Mouse (Mus musculus): Measurements from ENCODE around the gene Slc39a2. TPM values are rescaled to one million over a fixed set of nuclear protein-coding genes. Genes with fewer than 3 reads are reported as not detected.
A peak's percentile ranks its signal among the peaks of the same experiment; 100 is the strongest.
"Not testable (repeated sequence)": the region's sequence is repeated elsewhere in the genome, so short reads cannot be mapped to it uniquely, and the experiment has no call there.

The Slc39a2 gene
- polyA plus RNA-seq, 1 experiment from 2014 or later = 0.65 TPM

- H3K4me3 ChIP-seq; H3K27me3 ChIP-seq (ENCODE audit: low read depth, poor library complexity, severe bottlenecking); H3K9me3 ChIP-seq (replicated peaks); H3K27ac ChIP-seq (replicated peaks); DNase-seq (ENCODE audit: low spot score); H3K4me1 ChIP-seq; H3K36me3 ChIP-seq: not testable (repeated sequence)
- WGBS = 93% methylated on average over 11 of the region's 11 CpGs
These were observed 34.2 kb downstream of the Slc39a2 start for GRCm38 (mm10) chr14:51926930-51927329.

DNA sequence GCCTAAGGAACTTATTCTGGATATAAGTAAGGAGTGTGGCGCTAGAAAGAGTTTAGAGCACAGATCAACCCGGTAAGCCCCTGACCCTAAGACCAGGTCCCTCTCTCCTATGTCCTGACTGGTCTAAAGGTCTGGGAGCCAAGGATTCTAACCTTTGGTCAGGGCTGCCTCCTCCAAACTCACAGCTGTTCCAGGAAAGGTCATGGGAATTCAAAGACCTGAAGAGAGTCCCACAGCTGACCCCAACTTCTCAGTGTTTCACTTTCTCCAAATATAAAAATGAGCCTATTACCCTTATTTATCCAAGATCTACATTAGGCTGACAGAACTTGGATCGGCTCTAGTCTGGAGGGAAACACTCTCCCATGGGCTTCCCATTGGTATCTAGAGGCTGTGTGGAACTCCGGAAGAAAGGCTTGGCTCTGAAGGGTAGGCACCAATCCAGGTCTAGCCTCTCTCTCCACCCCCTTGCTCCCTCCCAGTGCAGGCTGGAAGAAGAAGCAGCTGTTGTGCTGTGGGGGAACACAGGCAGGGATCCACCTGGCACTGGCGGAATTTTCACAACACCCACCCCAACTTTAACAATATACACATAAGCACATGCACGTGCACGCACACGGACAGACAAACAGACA lies 36.7 kb downstream of the Slc39a2 start:
- Histone ChIP-seq H3K27me3 (ENCODE audit: low read depth, poor library complexity, severe bottlenecking) (no peaks in the 10 kb centered on the region), H3K4me3 (no peak overlapping the region), H3K4me1 (no peaks in the 10 kb centered on the region), H3K27ac (replicated peaks) (no peak overlapping the region), H3K9me3 (replicated peaks) (no peaks in the 10 kb centered on the region), H3K36me3 (no peaks in the 10 kb centered on the region)
- DNase-seq (ENCODE audit: low spot score) = no peak
- WGBS = 89% methylated on average over 8 of the region's 8 CpGs

- H3K4me1 ChIP-seq = no peaks in the 10 kb centered on the region
- H3K4me3 ChIP-seq = no peak overlapping the region
- H3K27me3 ChIP-seq (ENCODE audit: low read depth, poor library complexity, severe bottlenecking) = no peaks in the 10 kb centered on the region
- no peaks in the 10 kb centered on the region for H3K36me3 ChIP-seq
- no peak for DNase-seq (ENCODE audit: low spot score)
- H3K27ac ChIP-seq (replicated peaks) = no peak overlapping the region
- WGBS = 74% methylated on average over 9 of the region's 9 CpGs
- no peaks in the 10 kb centered on the region for H3K9me3 ChIP-seq (replicated peaks)
These were observed 37.3 kb downstream of the Slc39a2 start for GRCm38 (mm10) chr14:51929968-51930367.

GRCm38 (mm10) chr14:51930824-51931223 lies 38.1 kb downstream of the Slc39a2 start:
- DNase-seq (ENCODE audit: low spot score) = peak; percentile 51
- no peaks in the 10 kb centered on the region for H3K9me3 ChIP-seq (replicated peaks)
- H3K4me3 ChIP-seq = no peak overlapping the region
- no peak overlapping the region for H3K27ac ChIP-seq (replicated peaks)
- 42% methylated on average over 5 of the region's 5 CpGs for WGBS
- no peaks in the 10 kb centered on the region for H3K27me3 ChIP-seq (ENCODE audit: low read depth, poor library complexity, severe bottlenecking)
- no peaks in the 10 kb centered on the region for H3K36me3 ChIP-seq
- no peaks in the 10 kb centered on the region for H3K4me1 ChIP-seq

- Histone ChIP-seq H3K27me3 (ENCODE audit: low read depth, poor library complexity, severe bottlenecking) (no peaks in the 10 kb centered on the region), H3K4me3 (no peak overlapping the region), H3K36me3 (no peaks in the 10 kb centered on the region), H3K9me3 (replicated peaks) (no peaks in the 10 kb centered on the region), H3K27ac (replicated peaks) (no peak overlapping the region), H3K4me1 (no peaks in the 10 kb centered on the region)
- no peak for DNase-seq (ENCODE audit: low spot score)
- WGBS = 82% methylated on average over 10 of the region's 10 CpGs
These were observed 39.7 kb downstream of the Slc39a2 start for GRCm38 (mm10) chr14:51932092-51933020.

DNA sequence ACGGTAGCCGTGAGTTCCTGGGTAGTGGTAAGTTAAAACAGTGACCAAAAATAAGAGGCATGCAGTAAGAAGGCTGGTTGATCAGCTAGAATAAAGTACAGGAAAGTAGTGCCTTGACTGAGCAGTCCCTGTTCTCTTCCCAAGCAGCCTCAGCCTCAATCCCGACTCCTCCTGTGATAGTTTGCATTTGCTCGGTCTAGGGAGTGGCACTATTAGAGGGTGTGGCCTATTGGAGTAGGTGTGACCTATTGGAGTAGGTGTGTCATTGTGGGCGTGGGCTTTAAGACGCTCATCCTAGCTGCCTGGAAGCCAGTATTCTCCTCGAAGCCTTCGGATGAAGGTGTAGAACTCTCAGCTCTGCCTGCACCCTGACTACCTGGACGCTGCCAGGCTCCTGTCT lies 46.3 kb downstream of the Slc39a2 start:
- peaks cover 13% of the 10 kb centered on the region for H3K4me1 ChIP-seq
- H3K27ac ChIP-seq (replicated peaks) = no peak overlapping the region
- no peaks in the 10 kb centered on the region for H3K27me3 ChIP-seq (ENCODE audit: low read depth, poor library complexity, severe bottlenecking)
- H3K4me3 ChIP-seq = no peak overlapping the region
- no peak for DNase-seq (ENCODE audit: low spot score)
- WGBS = 88% methylated on average over 9 of the region's 9 CpGs
- H3K36me3 ChIP-seq = no peaks in the 10 kb centered on the region
- no peaks in the 10 kb centered on the region; the same call in 1 of the 2 replicates for H3K9me3 ChIP-seq (replicated peaks)

- H3K27ac ChIP-seq (replicated peaks) = 0 out of 2 replicates have a peak overlapping the region, but pooled peaks have one; percentile 19
- H3K4me3 ChIP-seq = no peak overlapping the region
- no peaks in the 10 kb centered on the region for H3K36me3 ChIP-seq
- peaks cover 13% of the 10 kb centered on the region for H3K4me1 ChIP-seq
- no peaks in the 10 kb centered on the region for H3K27me3 ChIP-seq (ENCODE audit: low read depth, poor library complexity, severe bottlenecking)
- 50% methylated on average over 8 of the region's 8 CpGs for WGBS
- H3K9me3 ChIP-seq (replicated peaks) = no peaks in the 10 kb centered on the region; the same call in 1 of the 2 replicates
- no peak for DNase-seq (ENCODE audit: low spot score)
These were observed 48.4 kb downstream of the Slc39a2 start for GRCm38 (mm10) chr14:51940944-51941560.

DNA sequence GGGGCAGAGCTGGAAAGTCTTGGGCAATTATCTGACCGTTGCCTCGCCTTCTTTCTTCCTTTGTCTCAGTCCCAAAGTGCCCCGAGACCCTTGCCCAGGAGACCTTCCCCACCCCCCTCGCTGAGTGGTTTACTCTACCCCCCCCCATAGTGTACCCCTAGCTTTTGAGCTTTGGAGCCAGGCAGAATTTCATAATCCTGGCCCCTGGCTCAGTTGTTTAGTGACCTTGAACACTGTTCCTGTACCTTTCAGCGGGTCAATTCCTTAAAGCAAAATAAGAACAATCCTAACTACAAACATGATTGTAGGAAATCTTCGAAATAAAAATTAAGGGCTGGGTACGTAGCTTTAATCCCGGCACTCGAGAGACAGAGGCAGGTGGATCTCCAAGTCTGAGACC lies 48.9 kb downstream of the Slc39a2 start:
- H3K4me1 ChIP-seq = peaks cover 13% of the 10 kb centered on the region
- H3K36me3 ChIP-seq = no peaks in the 10 kb centered on the region
- H3K27me3 ChIP-seq (ENCODE audit: low read depth, poor library complexity, severe bottlenecking) = no peaks in the 10 kb centered on the region
- no peaks in the 10 kb centered on the region; the same call in 1 of the 2 replicates for H3K9me3 ChIP-seq (replicated peaks)
- WGBS = 61% methylated on average over 9 of the region's 9 CpGs
- 0 out of 2 replicates have a peak overlapping the region, but pooled peaks have one; percentile 19 for H3K27ac ChIP-seq (replicated peaks)
- H3K4me3 ChIP-seq = no peak overlapping the region
- DNase-seq (ENCODE audit: low spot score) = no peak

- Histone ChIP-seq H3K27me3 (ENCODE audit: low read depth, poor library complexity, severe bottlenecking) (no peaks in the 10 kb centered on the region), H3K9me3 (replicated peaks) (no peaks in the 10 kb centered on the region; the same call in 1 of the 2 replicates), H3K4me1 (peaks cover 13% of the 10 kb centered on the region), H3K4me3 (no peak overlapping the region), H3K36me3 (no peaks in the 10 kb centered on the region), H3K27ac (replicated peaks) (no peak overlapping the region)
- 80% methylated on average over 7 of the region's 7 CpGs for WGBS
- no peak for DNase-seq (ENCODE audit: low spot score)
These were observed 49.5 kb downstream of the Slc39a2 start for GRCm38 (mm10) chr14:51942236-51942635.

- no peak for DNase-seq (ENCODE audit: low spot score)
- 89% methylated on average over 6 of the region's 6 CpGs for WGBS
- no peak overlapping the region for H3K4me3 ChIP-seq
- no peaks in the 10 kb centered on the region for H3K27me3 ChIP-seq (ENCODE audit: low read depth, poor library complexity, severe bottlenecking)
- H3K4me1 ChIP-seq = peaks cover 13% of the 10 kb centered on the region
- H3K9me3 ChIP-seq (replicated peaks) = no peaks in the 10 kb centered on the region; the same call in 1 of the 2 replicates
- H3K36me3 ChIP-seq = no peaks in the 10 kb centered on the region
- H3K27ac ChIP-seq (replicated peaks) = no peak overlapping the region
These were observed 50.6 kb downstream of the Slc39a2 start for GRCm38 (mm10) chr14:51943336-51943735.
